Mouse (Mus musculus) layer of hippocampus, postnatal 10 days (tissue): ENCODE measurements around the gene Kif20b. TPM values are rescaled to one million over a fixed set of nuclear protein-coding genes. Genes with fewer than 3 reads are reported as not detected.

Experiments
- DNase-seq, 2 experiments: peaks; one replicate each; pipeline ENCODE4 v3.0.0; 2021; ENCODE audit warnings: low spot score in 2 of 2
- long read RNA-seq: library from polyadenylated mRNA; stranded (forward); transcript quantifications from one replicate; pipeline ENCODE4 v2.0.0, GENCODE M21; 2023
- total RNA-seq, 2 experiments: library from RNA; stranded (reverse); gene quantifications; 2 replicates each; pipeline ENCODE4 v1.2.3; 2021

Kif20b gene
- 1 to 10 TPM; 2.6 to 2.8 TPM for total RNA-seq
- long read RNA-seq, partial matches to known transcripts: 0 of 1 reads
- long read RNA-seq, other reads (novel, unspliced or antisense): 1 of 1 reads

DNA sequence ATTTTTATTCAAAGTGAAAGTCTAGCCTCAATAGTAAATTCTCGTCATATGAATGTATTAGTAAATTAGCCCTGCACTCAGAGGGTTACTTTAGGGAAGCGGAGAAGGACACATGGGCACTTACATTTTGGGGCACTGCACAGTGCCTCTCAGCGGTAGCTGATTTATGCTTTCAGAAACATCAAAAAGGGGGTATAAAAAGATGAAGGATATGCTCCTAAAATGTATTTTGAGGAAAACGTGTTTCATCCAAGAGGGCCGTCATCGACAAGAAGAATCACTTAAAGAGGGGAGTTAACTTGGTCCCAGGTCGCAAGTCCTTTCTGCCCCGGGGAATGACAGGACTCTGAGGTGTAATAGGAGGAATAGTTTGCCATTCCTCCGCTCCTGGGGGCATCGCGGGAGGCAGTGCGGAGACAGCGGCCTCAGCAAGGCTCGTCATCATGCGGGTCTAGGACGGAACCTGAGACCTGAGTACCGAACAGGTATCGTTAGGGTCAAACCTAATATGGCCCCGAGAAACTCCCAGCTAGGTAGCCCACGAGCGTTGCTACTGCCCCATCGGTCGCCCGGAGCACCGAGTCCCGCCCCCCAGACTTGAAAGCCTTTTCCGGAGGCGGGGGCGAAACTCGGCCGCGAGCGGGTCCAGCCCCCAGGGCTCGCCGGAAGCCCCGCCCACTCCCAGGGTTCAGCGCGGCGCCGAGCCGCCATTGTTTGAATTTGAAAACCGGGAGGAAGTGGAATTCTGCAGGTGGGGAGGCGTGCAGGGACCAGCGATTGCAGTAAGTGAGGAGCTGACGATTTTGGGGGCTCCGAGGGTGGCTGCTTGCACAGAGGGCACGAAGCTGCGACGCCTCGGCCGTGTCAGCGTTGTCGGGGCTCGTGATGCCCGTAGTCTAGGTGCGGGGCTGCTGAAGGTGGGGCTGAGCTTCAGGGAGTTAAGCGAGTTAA is at the start of gene Kif20b:
Gene Kif20b (plus strand): TSS at position 710 of the 951 bp plus-strand sequence.
- peak; percentile 88 to 93 for DNase-seq

DNA sequence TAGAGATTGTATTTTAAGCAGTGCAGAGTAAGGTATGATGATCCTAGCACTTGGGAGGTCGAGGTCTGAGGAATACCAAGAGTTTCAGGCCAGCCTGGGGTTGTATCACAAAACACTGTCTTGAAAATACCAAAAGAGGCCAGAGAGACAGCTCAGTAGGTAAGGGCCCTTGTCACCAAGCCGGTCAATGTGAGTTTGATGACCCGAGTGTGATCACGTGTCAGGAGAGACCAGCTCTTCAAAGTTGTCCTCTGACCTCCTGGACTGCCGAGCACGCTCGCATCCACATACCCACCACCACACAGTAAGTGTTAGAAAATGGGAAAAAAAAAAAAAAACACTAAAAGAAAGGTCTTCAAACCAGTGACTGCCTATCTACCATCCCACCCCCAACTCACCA is 45.5 kb upstream of the Kif20b start:
- DNase-seq: no peak

DNA sequence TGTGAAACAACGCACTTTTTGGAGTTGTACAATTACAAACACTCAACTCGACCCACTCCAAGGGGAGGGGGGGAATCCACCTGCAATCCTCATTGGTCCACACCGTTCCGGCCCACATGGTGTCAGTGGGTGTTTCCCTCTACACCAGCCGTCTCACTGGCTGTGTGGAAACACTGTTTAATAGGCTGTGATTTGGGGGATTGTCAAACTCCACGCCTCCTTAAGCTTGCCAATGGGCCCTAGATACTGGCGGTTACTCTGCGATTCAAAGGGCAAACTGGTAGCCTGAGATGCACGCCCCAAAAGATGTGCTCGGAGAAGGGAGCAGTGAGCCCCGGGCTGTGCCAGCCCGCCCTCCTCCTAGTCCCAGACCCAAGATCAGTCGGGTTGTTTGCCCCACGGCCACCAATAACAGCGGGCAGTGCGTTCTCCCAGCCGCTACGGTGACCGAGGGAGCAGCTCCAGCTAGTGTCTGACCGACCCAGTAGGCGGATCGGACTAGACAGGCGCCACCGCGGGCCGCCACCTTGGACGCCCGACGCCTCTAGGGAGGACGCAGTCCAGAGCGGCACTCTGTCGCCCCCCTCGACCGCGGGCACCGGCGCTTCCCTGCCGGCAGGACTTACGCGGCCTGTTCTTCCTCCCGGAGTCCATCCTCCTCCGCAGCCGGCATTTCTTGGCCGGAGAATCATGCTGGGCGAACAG is 44.1 kb upstream of the Kif20b start:
- peak; percentile 79 to 84 for DNase-seq

DNA sequence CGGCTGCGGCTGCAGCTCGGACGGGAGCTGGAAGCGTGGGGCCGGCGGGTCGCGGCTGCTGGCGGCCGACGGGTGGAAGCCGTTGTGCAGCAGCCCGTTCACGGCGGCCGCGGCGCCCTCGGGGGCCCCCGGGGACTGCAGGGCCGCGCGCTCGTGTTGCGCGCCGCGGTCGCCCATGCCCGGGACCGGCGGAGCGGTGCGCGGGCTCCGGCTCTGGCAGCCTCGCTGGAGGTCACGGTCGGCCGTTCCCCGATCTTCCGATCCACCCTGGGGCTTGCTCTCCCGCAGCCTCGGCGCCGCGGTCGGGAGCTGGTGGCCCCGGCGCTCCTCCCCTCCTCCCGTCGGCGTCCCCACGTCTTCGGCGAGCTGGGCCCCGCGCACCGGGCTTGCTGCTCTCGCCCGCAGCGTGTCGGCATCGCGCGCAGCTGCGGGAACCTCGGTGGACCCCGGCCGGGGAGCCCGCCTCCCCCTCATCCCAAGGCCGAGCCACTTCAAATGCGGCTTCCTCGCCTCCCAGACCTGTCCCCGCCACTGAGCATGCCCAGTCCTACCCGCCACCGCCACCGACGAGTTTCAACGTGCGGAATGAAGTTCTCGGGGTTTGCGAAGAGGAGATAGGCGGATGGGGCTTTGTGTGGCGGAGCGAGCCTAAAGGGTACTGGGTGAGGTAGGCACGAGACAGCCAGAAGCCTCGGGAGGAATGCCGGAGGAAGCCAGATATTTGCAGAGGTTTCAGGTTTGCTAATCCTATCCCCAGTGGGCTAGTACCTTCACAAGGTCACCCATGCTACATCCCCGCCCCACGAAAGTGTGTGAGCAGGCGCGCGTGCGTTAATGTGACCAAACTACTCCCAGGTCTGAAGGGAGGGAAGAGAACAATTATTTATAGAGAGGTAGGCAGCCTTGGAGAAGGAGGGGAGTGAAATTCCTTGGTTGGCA is 43.3 kb upstream of the Kif20b start, which contains the start of gene Pank1:
Gene Pank1 (minus strand): TSS at position 853 of the 939 bp plus-strand sequence.
- peak; percentile 72 to 80 for DNase-seq

DNA sequence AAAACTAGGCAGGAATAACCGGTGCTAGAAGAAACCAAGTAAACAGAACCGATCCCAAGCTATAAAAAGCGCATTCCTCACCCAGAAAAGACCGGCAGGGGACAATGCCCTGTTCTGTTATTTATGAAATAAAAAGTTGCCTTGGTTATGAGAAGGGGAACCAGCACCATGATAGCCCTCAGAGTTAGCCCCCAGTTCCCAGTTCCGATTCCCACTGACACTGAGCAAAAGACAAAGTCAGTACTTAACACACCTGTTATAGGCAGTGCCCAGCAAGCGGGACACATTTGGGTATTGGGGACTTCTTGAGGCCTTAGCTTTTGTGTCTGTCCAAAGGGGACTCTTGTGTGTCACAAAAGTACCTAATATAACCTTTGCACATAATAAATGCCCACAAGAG is 42.5 kb upstream of the Kif20b start:
- DNase-seq: peak in 1 of 2 experiments; percentile 15

DNA sequence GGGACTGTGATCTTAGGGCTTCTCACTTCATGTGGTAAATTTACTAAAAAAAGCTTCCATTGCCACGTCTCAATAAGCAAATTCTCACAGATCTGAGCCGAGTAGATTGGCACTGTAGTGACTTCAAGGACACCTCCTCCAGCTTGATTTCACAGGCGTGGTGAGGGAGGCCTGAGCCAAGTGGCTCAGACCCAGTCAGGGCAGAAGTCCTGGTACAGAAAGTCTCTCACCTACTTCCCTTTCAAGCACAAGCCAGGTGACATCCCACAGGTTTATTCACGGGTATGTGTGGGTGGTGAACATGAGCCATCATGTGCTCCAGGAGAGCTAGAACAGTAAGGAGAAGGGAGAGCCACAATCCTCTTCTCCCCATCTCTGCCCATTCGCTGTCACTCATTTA is 41.0 kb upstream of the Kif20b start:
- DNase-seq: no peak

DNA sequence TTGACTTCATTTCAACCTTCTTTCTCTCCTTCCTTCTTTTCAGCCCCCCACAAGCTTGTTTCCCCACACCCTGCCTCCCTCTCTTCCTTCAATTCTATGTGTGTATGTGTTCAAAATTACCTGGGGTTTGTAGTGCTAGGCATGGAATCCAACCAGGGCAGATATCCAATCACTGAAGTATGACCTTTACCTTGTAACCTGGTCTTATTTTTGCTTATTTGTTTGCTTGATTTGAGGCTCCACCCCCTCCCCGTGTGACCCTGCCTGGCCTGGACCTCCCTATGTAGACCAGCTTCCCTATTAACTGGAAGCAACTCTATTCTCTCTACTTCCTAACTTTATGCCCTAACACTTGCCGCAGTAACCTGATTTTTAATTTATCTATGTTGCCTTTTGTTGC is 39.7 kb upstream of the Kif20b start:
- no peak for DNase-seq

DNA sequence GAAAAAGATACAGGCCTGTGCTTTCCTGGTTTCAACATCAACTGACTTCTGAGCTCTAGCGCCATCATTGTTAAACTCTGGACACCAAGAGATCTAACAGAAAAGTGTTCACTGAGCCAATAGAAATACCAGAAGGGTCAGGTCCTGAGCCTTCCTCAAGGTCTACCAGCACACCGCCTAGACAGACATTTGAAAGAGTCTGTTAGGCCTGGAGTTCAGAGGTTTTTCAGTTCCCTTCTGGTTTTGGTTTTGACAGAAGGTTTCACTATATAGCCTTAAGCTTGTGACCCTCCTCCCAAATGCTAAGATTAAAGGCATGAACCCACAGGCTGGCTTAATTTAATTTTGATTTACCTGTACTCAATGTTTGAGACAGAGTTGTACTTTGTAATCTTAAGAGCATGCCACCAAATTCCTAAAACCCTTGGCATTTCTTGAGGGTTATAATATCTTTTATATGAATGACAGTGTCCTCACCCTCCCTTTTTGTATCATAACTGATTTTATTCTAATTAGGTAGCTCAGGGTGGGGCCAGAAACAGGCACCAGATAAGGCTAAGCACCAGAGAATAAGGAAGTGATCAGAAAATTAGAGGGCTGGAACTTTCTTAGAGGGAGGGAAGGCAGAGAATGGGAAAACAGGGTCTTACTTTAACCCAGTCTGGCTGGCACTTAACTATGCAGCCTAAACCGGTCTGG is 38.5 kb upstream of the Kif20b start:
- no peak for DNase-seq

DNA sequence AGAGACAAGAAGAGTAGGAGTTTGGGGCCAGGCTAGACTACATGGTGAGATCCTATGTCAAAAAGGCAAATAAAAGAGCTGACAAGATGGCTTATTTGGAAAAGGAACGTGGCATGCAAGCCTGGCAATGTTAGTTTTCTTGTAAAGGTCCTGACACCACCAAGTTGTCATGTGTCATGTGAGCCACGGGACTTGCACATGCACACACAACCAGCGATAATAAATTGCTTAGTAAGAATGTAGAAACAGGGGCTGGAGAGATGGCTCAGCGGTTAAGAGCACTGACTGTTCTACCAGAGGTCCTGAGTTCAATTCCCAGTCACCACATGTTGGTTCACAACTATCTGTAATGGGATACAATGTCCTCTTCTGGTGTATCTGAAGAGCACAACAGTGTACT is 35.8 kb upstream of the Kif20b start:
- DNase-seq: no peak

DNA sequence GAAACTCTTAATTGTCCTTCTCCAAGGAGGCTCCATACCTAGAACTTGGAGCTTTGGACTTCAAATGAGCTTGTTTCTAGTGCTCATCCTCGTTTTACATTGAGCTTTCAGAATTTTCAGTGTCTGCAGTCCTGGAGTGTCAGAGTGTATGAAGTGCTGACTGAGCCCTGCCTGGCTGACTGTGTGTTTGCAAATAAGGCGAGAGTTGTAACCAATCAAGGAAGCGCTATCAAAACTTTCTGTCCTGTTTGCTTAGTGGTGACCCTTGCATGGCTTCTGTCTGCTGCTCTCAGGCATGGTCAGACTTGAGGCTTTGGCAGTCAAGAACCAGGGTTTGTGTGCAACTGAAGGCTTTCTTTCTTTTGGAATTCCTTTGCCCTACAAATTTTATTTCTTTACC is 31.2 kb upstream of the Kif20b start:
- DNase-seq: no peak

DNA sequence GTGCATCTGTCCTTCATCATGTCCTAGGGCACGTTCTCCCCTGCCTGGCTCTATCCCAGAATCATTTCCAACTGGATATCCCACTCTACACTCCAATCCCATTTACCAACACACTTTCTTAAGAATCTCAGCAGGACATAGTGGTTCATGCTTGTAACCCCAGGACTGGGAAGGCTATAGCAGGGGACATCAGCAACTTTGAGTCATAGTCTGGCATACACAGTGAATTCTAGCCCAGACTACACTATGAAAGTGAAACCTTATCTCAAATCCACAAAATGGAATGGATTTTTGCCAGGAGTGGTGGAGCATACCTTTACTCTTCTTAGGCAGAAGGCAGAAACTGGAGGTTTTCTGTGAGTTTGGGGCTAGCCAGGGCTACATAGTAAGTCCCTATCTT is 30.6 kb upstream of the Kif20b start:
- no peak for DNase-seq

DNA sequence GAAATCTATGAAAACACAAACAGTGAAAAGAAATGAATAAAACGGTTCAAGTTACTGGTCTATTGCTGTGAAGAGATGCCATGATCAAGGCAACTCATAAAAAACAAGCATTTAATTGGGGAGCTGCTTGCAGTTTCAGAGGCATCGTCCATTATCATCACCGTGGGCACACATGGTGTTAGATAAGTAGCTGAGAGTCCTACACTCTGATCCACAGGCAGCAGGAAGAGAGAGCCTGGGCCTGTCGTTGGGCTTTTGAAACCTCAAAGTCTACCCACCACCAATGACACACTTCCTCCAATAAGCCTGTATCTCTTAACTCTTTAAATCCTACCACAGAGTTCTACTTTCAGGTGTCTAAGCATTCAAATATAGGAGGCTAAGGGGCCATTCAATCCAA is 27.1 kb upstream of the Kif20b start:
- DNase-seq: no peak

DNA sequence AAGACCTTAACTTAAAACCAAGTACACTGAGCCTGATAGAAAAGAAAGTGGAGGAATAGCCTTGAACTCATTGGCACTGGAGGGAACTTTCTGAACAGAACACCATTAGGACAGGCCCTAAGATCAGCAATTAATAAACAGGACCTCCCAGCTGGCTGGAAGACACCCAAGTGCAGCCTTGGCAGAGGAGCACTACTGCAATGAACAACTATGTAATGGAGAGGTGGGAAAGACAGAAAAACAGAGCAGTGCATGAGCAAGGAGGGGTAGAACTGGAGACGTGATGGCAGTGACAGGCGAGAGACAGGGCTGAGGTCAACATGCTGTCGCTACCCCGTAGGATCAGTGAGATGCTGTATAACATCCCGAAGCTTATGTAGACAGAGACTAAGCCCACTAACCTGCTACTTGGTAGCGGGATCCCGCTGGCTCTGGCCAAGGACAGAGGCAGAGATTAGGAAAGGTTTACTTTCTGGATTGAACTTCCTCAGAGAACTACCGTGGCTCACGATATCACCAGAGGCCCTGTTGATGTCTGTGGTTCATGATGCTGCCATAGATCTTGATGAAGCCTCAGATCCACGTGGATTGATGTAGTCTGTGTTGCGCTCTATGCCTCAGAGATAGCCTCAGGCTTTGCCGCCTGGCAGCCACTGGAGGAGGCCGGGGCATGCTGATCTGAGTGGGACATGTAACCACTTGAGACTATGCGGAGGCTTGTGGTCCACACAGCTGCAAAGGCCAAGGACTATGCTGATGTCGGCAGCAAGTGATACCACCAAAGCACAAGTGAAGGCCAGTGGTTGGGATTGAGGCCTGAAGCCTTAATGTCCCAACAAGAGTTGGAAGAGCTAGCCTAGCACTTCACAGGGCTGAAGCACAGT is 24.8 kb upstream of the Kif20b start:
- no peak for DNase-seq

DNA sequence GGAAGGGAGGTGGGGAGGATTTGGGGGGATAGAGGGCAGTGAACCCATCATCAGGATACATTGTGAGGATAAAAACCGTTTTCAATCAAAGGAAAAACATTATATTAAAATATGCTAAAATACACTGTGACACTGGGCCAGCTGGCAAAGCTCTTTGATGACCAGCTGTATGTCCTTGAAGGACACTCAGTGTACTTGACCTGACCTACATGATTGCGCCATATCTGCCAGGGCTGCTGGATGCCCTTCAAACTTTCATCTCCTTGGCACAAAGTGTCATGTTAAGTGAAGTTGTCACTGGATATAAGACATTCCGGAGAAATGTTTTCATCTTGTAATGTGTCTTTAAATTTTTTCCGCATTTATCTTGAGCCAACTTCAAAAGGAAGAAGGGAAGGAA is 23.2 kb upstream of the Kif20b start:
- no peak for DNase-seq

DNA sequence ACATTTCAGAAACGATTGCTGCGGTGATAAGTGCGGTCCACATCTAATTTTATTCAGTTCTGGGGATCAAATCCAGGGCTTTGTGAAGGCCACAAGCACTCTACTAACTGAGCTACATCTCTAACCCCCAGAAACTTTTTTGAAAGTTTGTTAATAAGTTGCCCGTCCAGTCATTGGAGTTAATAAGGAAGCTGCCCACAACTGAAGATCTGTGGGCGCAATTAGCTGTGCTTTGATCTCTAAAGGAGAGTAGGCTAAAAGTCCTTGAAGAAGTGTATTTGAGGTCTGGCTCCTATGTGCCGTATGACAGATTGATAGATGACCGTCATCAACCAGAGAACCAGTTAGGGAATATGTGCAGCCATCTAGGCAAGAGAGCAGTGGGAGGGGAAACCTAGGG is 20.9 kb upstream of the Kif20b start:
- DNase-seq: no peak

DNA sequence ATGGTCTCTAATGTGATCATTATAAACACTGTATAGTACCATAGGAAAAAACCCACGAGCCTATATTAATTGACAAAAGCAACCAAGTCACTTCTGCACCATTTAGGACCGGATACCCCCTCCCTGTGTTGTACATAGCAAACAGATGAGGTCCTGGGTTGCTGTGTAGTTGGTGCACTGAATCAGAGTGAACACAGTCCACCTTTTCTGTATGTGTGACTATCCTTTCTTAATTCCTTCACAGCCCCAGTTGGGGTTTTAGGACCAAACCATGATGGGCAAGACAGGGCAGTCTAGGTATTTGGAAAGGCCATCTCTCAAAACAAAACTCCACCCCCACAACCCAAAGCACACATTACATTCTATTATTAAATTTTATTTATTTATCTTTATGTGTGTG is 20.4 kb upstream of the Kif20b start:
- no peak for DNase-seq

DNA sequence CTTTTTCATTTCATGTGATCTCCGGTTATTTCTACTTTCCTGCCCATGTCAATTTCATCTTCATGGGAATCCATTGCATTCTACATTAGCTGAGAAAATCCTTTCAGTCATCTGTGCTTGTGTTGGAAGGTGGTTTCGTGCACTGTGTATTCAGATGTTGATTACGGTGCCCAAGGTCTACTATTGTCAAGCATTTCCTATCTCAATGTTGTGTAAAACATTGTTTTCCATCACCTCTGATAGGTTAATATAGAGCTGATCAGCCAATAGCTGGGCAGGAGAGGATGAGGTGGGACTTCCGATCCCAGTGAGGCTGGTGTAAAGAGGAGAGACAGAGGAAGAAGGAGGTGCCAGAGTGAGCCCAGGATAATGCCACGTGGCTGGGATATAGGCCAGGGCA is 18.1 kb upstream of the Kif20b start:
- DNase-seq: no peak

DNA sequence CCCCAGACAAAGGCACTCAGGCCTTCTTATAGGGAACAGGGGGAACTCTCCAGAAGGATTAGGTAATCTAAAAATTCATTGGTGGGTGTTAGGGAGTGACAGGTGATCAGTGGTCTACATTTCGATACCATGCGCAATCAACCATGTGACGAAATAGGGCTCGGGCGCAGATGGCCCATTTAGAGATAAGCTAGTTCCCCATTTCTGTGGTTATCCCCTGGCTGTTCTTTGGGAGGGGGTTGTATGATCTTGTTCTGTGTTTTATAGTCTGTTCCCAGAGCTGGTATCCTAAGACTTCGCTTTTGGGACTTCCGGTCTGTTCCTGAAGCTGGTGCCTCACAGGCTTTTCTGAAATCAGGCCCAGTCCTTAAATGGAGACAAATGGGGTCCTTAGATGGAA is 16.7 kb upstream of the Kif20b start:
- no peak for DNase-seq

DNA sequence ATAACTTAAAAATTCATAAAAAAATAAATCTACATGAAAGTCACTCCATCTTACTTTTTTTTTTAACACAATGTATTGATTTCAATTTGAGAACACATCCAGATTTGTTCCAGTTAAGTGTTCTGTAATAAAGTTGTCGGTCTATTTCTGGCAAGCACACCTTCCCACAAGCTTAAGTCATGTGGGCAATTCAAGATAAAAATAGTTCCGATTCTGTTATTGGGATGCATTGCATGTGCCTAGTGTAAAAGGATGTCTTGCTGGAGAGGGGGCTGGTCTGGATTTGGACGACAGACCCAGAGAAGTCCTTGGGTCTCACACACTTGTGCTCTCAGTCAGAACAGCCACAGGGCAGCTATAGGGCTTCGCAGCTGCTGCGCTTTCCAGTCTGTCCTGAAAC is 15.4 kb upstream of the Kif20b start:
- no peak for DNase-seq

DNA sequence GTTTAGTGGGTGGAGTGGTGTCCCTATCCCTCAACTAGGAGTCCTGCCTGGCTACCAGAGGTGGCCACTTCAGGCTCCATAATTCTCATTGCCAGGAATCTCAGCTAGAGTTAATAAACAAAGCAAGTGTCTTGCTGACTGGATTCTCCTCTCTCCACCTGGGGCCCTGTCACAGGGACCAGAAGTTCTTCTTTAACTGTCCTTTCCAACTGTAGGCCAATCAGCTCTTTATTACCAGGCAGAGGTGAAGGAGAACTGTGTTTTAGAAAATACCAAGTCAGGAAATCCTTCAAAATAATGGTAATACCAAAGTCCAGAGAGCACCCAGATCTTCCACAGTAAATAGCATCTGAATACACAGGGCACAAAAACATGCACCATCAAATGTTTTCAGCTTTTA is 9.8 kb upstream of the Kif20b start:
- DNase-seq: no peak
